Comparison of ENCODE assay signal across 28 mouse cellular contexts in genomic region chr9:121541530-121541929, GRCm38 (mm10). TPM values are rescaled to one million over a fixed set of nuclear protein-coding genes. Genes with fewer than 3 reads are reported as not detected.
DNase-seq lines count a peak whose midpoint lies in the region; ATAC-seq lines count a peak whose summit lies in the region.
"Had no signal": no experiment of that assay in that cellular context is flagged by ENCODE, and none has a peak within 500 bp of the region (broad histone marks: within the 10 kb centered on the region; RNA-seq: fewer than 3 reads in every experiment).

No protein-coding gene starts in this region.

- DNase-seq in forebrain, embryonic 11.5 days (ENCODE audit: low spot score), result no peak
- DNase-seq in kidney, postnatal 10 days, result peak; percentile 30
- no peak for DNase-seq in kidney, adult 11 months
- DNase-seq: adrenal gland, postnatal 14 days; cerebellum, adult 11-12 months; cerebellum, adult 9-11 months; embryo, embryonic 11 days; gastrocnemius, postnatal 14 days; heart, postnatal 36 days; kidney, adult 9 months; layer of hippocampus, adult 9-11 months; lung, embryonic 14.5 days; lung, postnatal 36 days; right cerebral cortex, postnatal 4 days; thymus, adult 18-20 months; thymus, postnatal 25 days had no signal

- H3K9me3 ChIP-seq in forebrain, embryonic 12.5 days, result peaks cover 4% of the 10 kb centered on the region
- no peaks in the 10 kb centered on the region for H3K9me3 ChIP-seq in forebrain, embryonic 11.5 days (ENCODE audit: control insufficient read depth, low read length)
- no peaks in the 10 kb centered on the region for H3K9me3 ChIP-seq in midbrain, embryonic 12.5 days
- peaks cover 4% of the 10 kb centered on the region; the same call in 1 of the 2 replicates for H3K9me3 ChIP-seq in midbrain, embryonic 13.5 days
- H3K9me3 ChIP-seq: embryonic facial prominence, embryonic 12.5 days; hindbrain, embryonic 15.5 days; liver, embryonic 15.5 days had no signal

- no peak for ATAC-seq in forebrain, embryonic 12.5 days (ENCODE audit: low FRiP score)
- ATAC-seq in forebrain, embryonic 11.5 days (replicated peaks; ENCODE audit: low FRiP score), result no peak
- no peak for ATAC-seq in midbrain, embryonic 12.5 days (ENCODE audit: low FRiP score, low read depth)
- no peak for ATAC-seq in midbrain, embryonic 13.5 days
- no peak for ATAC-seq in CD4-positive, CD25-positive, alpha-beta regulatory T cell, adult 4 months
- ATAC-seq: forebrain, embryonic 14.5 days had no signal

- H3K4me2 ChIP-seq in forebrain, embryonic 12.5 days, result no peak overlapping the region
- no peak overlapping the region for H3K4me2 ChIP-seq in forebrain, embryonic 11.5 days (ENCODE audit: low read depth, low read length, severe bottlenecking)
- H3K4me2 ChIP-seq in midbrain, embryonic 12.5 days (replicated peaks), result no peak overlapping the region
- no peak overlapping the region for H3K4me2 ChIP-seq in midbrain, embryonic 13.5 days (replicated peaks)
- H3K4me2 ChIP-seq: embryonic facial prominence, embryonic 12.5 days; heart, embryonic 15.5 days; hindbrain, embryonic 15.5 days; liver, embryonic 15.5 days; lung, embryonic 14.5 days had no signal

- peak overlapping the region; percentile 68 for H3K27ac ChIP-seq in forebrain, embryonic 12.5 days
- no peak overlapping the region; the same call in 1 of the 2 replicates for H3K27ac ChIP-seq in forebrain, embryonic 11.5 days (ENCODE audit: low read depth, low read length)
- peak overlapping the region; percentile 50; the same call in 1 of the 2 replicates for H3K27ac ChIP-seq in midbrain, embryonic 12.5 days (replicated peaks)
- H3K27ac ChIP-seq in midbrain, embryonic 13.5 days, result no peak overlapping the region; the same call in 1 of the 2 replicates
- H3K27ac ChIP-seq: embryonic facial prominence, embryonic 12.5 days; heart, embryonic 15.5 days; hindbrain, embryonic 15.5 days; liver, embryonic 15.5 days; stomach, postnatal 0 days had no signal

- no peak overlapping the region for H3K9ac ChIP-seq in forebrain, embryonic 12.5 days
- H3K9ac ChIP-seq in forebrain, embryonic 11.5 days (ENCODE audit: low read length), result no peak overlapping the region
- no peak overlapping the region for H3K9ac ChIP-seq in midbrain, embryonic 12.5 days (replicated peaks)
- H3K9ac ChIP-seq in midbrain, embryonic 13.5 days (replicated peaks), result no peak overlapping the region
- H3K9ac ChIP-seq: embryonic facial prominence, embryonic 12.5 days; heart, embryonic 15.5 days; hindbrain, embryonic 15.5 days; liver, embryonic 15.5 days; lung, embryonic 14.5 days had no signal

- H3K36me3 ChIP-seq in forebrain, embryonic 12.5 days (replicated peaks), result no peaks in the 10 kb centered on the region
- H3K36me3 ChIP-seq in forebrain, embryonic 11.5 days (ENCODE audit: control insufficient read depth, insufficient read depth, low read length), result no peaks in the 10 kb centered on the region
- H3K36me3 ChIP-seq in midbrain, embryonic 12.5 days, result no peaks in the 10 kb centered on the region
- H3K36me3 ChIP-seq in midbrain, embryonic 13.5 days, result no peaks in the 10 kb centered on the region
- H3K36me3 ChIP-seq: embryonic facial prominence, embryonic 12.5 days; heart, embryonic 15.5 days; hindbrain, embryonic 15.5 days; liver, embryonic 15.5 days had no signal

- no peaks in the 10 kb centered on the region for H3K27me3 ChIP-seq in forebrain, embryonic 12.5 days
- no peaks in the 10 kb centered on the region for H3K27me3 ChIP-seq in forebrain, embryonic 11.5 days (ENCODE audit: control insufficient read depth, insufficient read depth, low read length)
- H3K27me3 ChIP-seq in midbrain, embryonic 12.5 days, result no peaks in the 10 kb centered on the region
- H3K27me3 ChIP-seq in midbrain, embryonic 13.5 days, result no peaks in the 10 kb centered on the region
- H3K27me3 ChIP-seq: embryonic facial prominence, embryonic 12.5 days; heart, embryonic 15.5 days; hindbrain, embryonic 15.5 days; liver, embryonic 15.5 days had no signal

- no peak overlapping the region for H3K4me3 ChIP-seq in forebrain, embryonic 12.5 days (replicated peaks)
- no peak overlapping the region for H3K4me3 ChIP-seq in forebrain, embryonic 11.5 days (ENCODE audit: low read depth, low read length)
- no peak overlapping the region for H3K4me3 ChIP-seq in midbrain, embryonic 12.5 days
- H3K4me3 ChIP-seq in midbrain, embryonic 13.5 days (replicated peaks), result no peak overlapping the region
- H3K4me3 ChIP-seq: embryonic facial prominence, embryonic 12.5 days; heart, embryonic 15.5 days; hindbrain, embryonic 15.5 days; liver, embryonic 15.5 days had no signal

- no peaks in the 10 kb centered on the region for H3K4me1 ChIP-seq in forebrain, embryonic 12.5 days
- H3K4me1 ChIP-seq in forebrain, embryonic 11.5 days (replicated peaks; ENCODE audit: control insufficient read depth, insufficient read depth, low read length), result no peaks in the 10 kb centered on the region
- H3K4me1 ChIP-seq in midbrain, embryonic 12.5 days, result no peaks in the 10 kb centered on the region
- H3K4me1 ChIP-seq in midbrain, embryonic 13.5 days (replicated peaks), result no peaks in the 10 kb centered on the region
- H3K4me1 ChIP-seq: embryonic facial prominence, embryonic 12.5 days; heart, embryonic 15.5 days; hindbrain, embryonic 15.5 days; liver, embryonic 15.5 days had no signal

RNA-seq across cellular contexts. Expression of gene Cck, which starts 46.0 kb away (rescaled TPM):
- polyA plus RNA-seq in forebrain, embryonic 12.5 days (2016; fragmentation: Nextera tagmentation; extraction: Ambion mirVana), result 7.3 and 13.5 TPM in 2 replicates
- polyA plus RNA-seq in forebrain, embryonic 11.5 days (2014; fragmentation: Nextera tagmentation; extraction: Ambion mirVana), result 2.5 and 4.4 TPM in 2 replicates
- polyA plus RNA-seq in midbrain, embryonic 12.5 days (2016; fragmentation: Nextera tagmentation; extraction: Ambion mirVana), result 8.1 and 10.3 TPM in 2 replicates
- 12.0 and 24.1 TPM in 2 replicates for polyA plus RNA-seq in midbrain, embryonic 13.5 days (2015; fragmentation: Nextera tagmentation; extraction: Ambion mirVana)
- polyA plus RNA-seq in CD4-positive, CD25-positive, alpha-beta regulatory T cell, adult 4 months (2017; shearing (Covaris generic)), result not detected
- polyA plus RNA-seq: liver, adult 2 months; lung, embryonic 14.5 days; spleen, adult 2 months had no signal

Comparison
In these comparisons a context has a peak if more than half of its experiments do, and no peak if none do; other contexts are left out.
1. H3K27ac ChIP-seq: peak in forebrain, embryonic 12.5 days (single experiment) and midbrain, embryonic 12.5 days (single experiment); none in forebrain, embryonic 11.5 days (single experiment) and midbrain, embryonic 13.5 days (single experiment).